Mouse (Mus musculus): ENCODE data around the gene Gadd45gip1. TPM values are rescaled to one million over a fixed set of nuclear protein-coding genes. Genes with fewer than 3 reads are reported as not detected.

Gene Gadd45gip1
- polyA plus RNA-seq, 1 experiment from 2014 or later = 43.0 TPM

DNA sequence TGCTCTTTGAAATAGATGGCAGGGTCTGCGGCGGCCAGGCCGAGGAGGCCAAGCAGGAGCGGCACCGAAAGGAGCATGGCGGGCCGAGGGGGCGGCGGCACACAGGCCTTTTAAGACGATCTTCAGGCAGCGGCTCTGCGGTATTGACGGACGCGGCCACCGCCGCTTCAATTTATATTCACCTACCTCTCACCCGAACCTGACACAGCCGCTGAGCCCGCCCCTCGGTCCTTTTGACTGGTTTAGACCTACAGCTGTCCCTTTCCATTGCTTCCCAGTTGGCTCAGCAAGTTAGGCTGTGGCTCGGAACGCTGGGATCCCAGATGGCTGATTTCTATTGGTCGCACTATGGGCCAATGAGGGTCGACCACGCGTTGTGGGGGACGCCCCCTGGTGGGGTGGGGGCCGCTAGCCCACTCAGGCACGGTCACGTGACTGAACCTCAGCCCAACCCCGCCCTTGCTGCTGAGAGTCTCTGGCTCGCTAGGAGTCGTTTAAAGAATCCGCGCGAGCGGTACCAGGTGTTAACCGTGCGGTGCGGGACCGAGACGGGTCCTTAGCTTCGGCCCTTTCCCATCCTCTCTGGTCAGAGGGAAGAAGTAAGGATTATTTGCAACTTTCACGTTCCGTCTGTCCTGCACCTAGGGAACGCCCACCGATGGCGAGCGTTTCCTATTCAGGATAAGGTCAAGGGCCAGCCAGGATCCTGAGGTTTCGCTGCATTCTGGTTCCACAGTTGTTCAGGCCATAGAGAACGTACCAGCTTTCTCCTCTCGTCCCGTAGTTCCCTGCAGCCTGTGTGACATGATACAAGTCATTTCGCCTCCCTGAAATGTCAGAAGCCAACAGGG is 15.6 kb downstream of the Gadd45gip1 start, which contains the start of gene Calr:
Gene Calr (minus strand): TSS at position 213 of the 851 bp plus-strand sequence.
- under 1% methylated on average over 55 of the region's 55 CpGs for WGBS
- peaks cover 32% of the 10 kb centered on the region for H3K36me3 ChIP-seq (replicated peaks)
- no peaks in the 10 kb centered on the region for H3K9me3 ChIP-seq
- H3K4me3 ChIP-seq (replicated peaks) = peak within 1 kb of the TSS; percentile 96
- H3K9ac ChIP-seq = peak within 1 kb of the TSS; percentile 96
- peak within 1 kb of the TSS; percentile 82 for H3K27ac ChIP-seq
- peak within 1 kb of the TSS; percentile 86 for H3K4me2 ChIP-seq
- peak; percentile 100 for ATAC-seq (ENCODE audit: low FRiP score)
- H3K4me1 ChIP-seq = peaks cover 36% of the 10 kb centered on the region
- H3K27me3 ChIP-seq = no peaks in the 10 kb centered on the region

DNA sequence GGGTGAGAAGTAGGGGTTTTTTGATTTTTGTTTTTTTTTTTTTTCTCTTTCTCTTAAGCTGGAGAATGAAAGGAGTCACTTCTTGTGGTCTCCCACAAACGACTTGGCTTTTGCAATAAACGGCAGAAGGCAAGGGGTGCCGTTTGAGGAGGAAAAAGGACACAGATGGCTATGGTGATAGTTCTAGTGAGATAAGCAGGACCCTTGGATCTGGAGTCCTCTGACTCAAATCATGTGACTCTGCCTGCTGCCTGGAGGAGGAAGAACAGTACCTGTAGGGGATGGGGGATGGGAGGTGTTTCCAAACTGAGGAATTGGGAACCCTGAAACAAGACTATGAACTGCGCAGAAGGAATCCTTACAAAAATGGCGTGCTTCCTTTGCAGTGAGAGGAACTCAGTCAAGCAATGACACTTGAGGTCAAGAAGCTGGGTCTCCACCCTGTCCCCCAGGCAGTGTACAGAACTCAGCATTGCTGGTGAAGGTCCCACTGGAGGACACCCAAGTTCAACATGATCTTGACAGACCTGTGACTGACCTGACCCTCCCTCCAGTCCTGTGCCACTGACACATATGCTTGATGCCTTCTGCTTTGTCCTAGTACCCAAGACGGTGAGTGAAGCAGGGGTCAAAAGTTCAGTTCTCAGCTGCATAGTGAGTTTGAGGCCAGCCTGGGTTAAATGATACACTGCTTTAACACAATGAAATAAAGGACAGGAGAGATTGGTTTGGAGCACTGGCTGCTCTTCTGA is 16.5 kb downstream of the Gadd45gip1 start:
- ATAC-seq (ENCODE audit: low FRiP score) = no peak
- H3K4me3 ChIP-seq (replicated peaks) = peak overlapping the region; percentile 96
- peak overlapping the region; percentile 78 for H3K27ac ChIP-seq
- 59% methylated on average over 6 of the region's 6 CpGs for WGBS
- peaks cover 23% of the 10 kb centered on the region for H3K36me3 ChIP-seq (replicated peaks)
- peak overlapping the region; percentile 70 for H3K9ac ChIP-seq
- H3K9me3 ChIP-seq = no peaks in the 10 kb centered on the region
- peak overlapping the region; percentile 64 for H3K4me2 ChIP-seq
- peaks cover 31% of the 10 kb centered on the region for H3K4me1 ChIP-seq
- no peaks in the 10 kb centered on the region for H3K27me3 ChIP-seq

- Histone ChIP-seq H3K4me2 (peak overlapping the region; percentile 86; the same call in 1 of the 2 replicates), H3K27me3 (no peaks in the 10 kb centered on the region), H3K4me3 (replicated peaks) (peak overlapping the region; percentile 67), H3K4me1 (peaks cover 20% of the 10 kb centered on the region), H3K27ac (no peak overlapping the region), H3K9ac (0 out of 2 replicates have a peak overlapping the region, but pooled peaks have one; percentile 81), H3K36me3 (replicated peaks) (peaks cover 24% of the 10 kb centered on the region), H3K9me3 (no peaks in the 10 kb centered on the region)
- ATAC-seq (ENCODE audit: low FRiP score) = peak; percentile 1; the same call in 1 of the 2 replicates
- WGBS = 92% methylated on average over 3 of the region's 3 CpGs
These were observed 25.1 kb downstream of the Gadd45gip1 start for GRCm38 (mm10) chr8:84856434-84856833.

DNA sequence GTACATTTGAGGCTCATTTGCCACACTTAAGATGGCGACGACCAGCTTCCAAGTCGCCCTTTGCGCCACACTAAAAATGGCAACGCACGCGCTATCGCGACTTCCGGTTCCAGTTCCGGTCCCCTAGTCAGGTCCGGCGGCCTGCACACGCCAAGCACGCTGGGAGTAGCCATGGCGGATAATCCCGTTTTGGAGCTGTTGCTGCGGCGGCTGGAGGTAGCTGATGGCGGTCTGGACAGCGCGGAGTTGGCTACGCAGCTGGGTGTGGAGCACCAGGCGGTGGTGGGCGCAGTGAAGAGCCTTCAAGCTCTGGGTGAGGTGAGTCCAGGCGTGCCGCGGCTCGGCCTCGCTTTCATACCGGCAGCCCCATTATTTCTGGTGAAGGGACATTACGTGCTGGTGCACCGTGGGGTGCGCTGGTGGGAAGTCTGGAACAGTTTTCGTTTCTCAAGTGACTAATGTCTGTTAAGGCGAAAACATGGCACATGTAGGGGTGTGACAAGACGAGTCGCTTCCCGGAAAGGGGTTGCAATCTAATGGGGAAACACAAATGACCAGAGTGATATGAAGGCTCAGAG is 25.6 kb downstream of the Gadd45gip1 start, which contains the start of gene Farsa:
Gene Farsa (plus strand): TSS at position 126 of the 578 bp plus-strand sequence.
- WGBS = under 1% methylated on average over 39 of the region's 39 CpGs
- ATAC-seq (ENCODE audit: low FRiP score) = peak; percentile 92
- peaks cover 20% of the 10 kb centered on the region for H3K4me1 ChIP-seq
- peak within 1 kb of the TSS; percentile 65 for H3K27ac ChIP-seq
- no peaks in the 10 kb centered on the region for H3K9me3 ChIP-seq
- H3K9ac ChIP-seq = peak within 1 kb of the TSS; percentile 81
- H3K27me3 ChIP-seq = no peaks in the 10 kb centered on the region
- peak within 1 kb of the TSS; percentile 67 for H3K4me3 ChIP-seq (replicated peaks)
- peak within 1 kb of the TSS; percentile 86 for H3K4me2 ChIP-seq
- peaks cover 29% of the 10 kb centered on the region for H3K36me3 ChIP-seq (replicated peaks)

GRCm38 (mm10) chr8:84871376-84872308 is 40.3 kb downstream of the Gadd45gip1 start, which contains the start of gene Syce2:
Syce2 (plus strand) TSS chr8:84872111.
- Histone ChIP-seq H3K9me3 (no peaks in the 10 kb centered on the region), H3K4me2 (peak within 1 kb of the TSS; percentile 82), H3K4me3 (replicated peaks) (peak within 1 kb of the TSS; percentile 44), H3K27ac (0 out of 2 replicates have a peak within 1 kb of the TSS, but pooled peaks have one; percentile 25), H3K4me1 (peaks cover 16% of the 10 kb centered on the region), H3K36me3 (replicated peaks) (peaks cover 39% of the 10 kb centered on the region), H3K9ac (peak within 1 kb of the TSS; percentile 57), H3K27me3 (peaks cover 17% of the 10 kb centered on the region)
- WGBS = 17% methylated on average over 43 of the region's 46 CpGs
- peak; percentile 64 for ATAC-seq (ENCODE audit: low FRiP score)

- Histone ChIP-seq H3K4me1 (peaks cover 17% of the 10 kb centered on the region), H3K9me3 (no peaks in the 10 kb centered on the region), H3K4me2 (peak overlapping the region; percentile 82), H3K27me3 (peaks cover 17% of the 10 kb centered on the region), H3K36me3 (replicated peaks) (peaks cover 31% of the 10 kb centered on the region), H3K27ac (no peak overlapping the region), H3K9ac (peak overlapping the region; percentile 57), H3K4me3 (replicated peaks) (peak overlapping the region; percentile 44)
- ATAC-seq (ENCODE audit: low FRiP score) = peak; percentile 72
- 3% methylated on average over 54 of the region's 54 CpGs for WGBS
These were observed 41.1 kb downstream of the Gadd45gip1 start for GRCm38 (mm10) chr8:84872309-84872965.

- no peak for ATAC-seq (ENCODE audit: low FRiP score)
- H3K27me3 ChIP-seq = peaks cover 17% of the 10 kb centered on the region
- H3K36me3 ChIP-seq (replicated peaks) = peaks cover 26% of the 10 kb centered on the region
- WGBS = 69% methylated on average over 4 of the region's 4 CpGs
- peak overlapping the region; percentile 82 for H3K4me2 ChIP-seq
- no peak overlapping the region for H3K27ac ChIP-seq
- peaks cover 21% of the 10 kb centered on the region for H3K4me1 ChIP-seq
- H3K9ac ChIP-seq = 0 out of 2 replicates have a peak overlapping the region, but pooled peaks have one; percentile 57
- H3K4me3 ChIP-seq (replicated peaks) = peak overlapping the region; percentile 44
- no peaks in the 10 kb centered on the region for H3K9me3 ChIP-seq
These were observed 41.7 kb downstream of the Gadd45gip1 start for GRCm38 (mm10) chr8:84873016-84873415.

GRCm38 (mm10) chr8:84874339-84874738 is 43.0 kb downstream of the Gadd45gip1 start:
- Histone ChIP-seq H3K36me3 (replicated peaks) (peaks cover 12% of the 10 kb centered on the region), H3K4me2 (no peak overlapping the region), H3K4me3 (replicated peaks) (no peak overlapping the region), H3K27ac (no peak overlapping the region), H3K9me3 (no peaks in the 10 kb centered on the region), H3K9ac (no peak overlapping the region), H3K27me3 (peaks cover 17% of the 10 kb centered on the region), H3K4me1 (peaks cover 21% of the 10 kb centered on the region)
- ATAC-seq (ENCODE audit: low FRiP score) = no peak
- 86% methylated on average over 3 of the region's 3 CpGs for WGBS

DNA sequence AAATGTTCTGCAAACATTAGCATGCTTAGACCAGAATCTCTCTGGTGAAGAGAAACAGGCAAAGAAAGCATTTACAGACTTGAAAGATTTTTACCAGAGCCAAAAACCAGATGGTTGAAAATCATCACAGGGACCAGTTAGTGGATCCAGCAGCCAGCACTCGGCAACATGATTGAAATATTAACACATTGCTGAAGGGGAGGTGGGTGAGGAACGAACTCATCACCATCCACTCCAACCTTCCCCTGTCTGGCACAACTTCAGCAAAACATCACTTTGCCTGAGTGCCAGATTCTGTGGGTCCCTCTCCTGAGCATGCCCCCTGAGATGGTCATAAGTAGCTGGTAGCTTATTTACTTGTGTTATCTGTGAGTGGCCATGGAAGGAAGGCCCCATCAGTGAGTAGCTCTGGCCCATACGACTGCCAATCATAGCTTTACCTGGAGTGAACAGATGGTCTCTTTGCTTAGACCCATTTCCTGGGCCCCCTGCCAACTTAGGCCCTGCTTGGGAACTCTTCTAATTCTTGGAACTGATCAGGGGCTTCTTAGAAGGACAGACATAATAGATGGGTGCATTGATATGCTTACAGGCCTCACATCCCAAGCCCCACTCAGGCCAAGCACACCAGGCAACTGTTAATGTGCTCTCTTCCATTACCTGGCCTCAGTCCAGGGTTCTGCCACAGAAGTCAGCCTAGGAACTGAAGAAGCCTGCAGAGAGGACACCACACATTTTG is 46.1 kb downstream of the Gadd45gip1 start:
- no peaks in the 10 kb centered on the region; the same call in 1 of the 2 replicates for H3K36me3 ChIP-seq (replicated peaks)
- H3K9ac ChIP-seq = no peak overlapping the region
- no peak for ATAC-seq (ENCODE audit: low FRiP score)
- H3K27me3 ChIP-seq = peaks cover 7% of the 10 kb centered on the region
- no peak overlapping the region for H3K4me2 ChIP-seq
- no peaks in the 10 kb centered on the region for H3K9me3 ChIP-seq
- H3K4me1 ChIP-seq = peaks cover 11% of the 10 kb centered on the region
- 0 out of 2 replicates have a peak overlapping the region, but pooled peaks have one; percentile 31 for H3K27ac ChIP-seq
- no peak overlapping the region for H3K4me3 ChIP-seq (replicated peaks)
- WGBS = 71% methylated on average over 3 of the region's 3 CpGs

DNA sequence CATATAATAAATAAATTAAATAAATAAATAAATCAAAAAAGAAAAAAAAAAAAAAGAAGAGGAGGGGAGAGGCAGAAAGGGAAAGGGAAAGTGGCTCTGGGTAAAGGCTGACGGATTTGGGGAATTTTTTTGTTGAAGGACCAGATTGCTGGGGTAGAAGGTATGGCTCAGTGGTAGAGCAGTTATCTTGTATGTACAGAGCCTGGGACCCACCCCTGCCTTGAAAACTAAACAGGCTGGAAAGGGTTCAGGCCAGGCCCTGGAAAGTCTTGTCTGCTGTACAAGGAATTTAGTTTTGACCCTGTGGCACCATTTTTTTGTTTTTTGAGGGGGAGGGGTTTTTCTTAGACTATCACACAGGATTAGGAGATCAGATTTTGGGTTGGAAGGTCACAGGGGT is 47.6 kb downstream of the Gadd45gip1 start:
- no peak overlapping the region for H3K4me2 ChIP-seq
- no peak overlapping the region for H3K4me3 ChIP-seq (replicated peaks)
- H3K27me3 ChIP-seq = no peaks in the 10 kb centered on the region
- H3K36me3 ChIP-seq (replicated peaks) = peaks cover 6% of the 10 kb centered on the region
- peaks cover 5% of the 10 kb centered on the region; the same call in 1 of the 2 replicates for H3K4me1 ChIP-seq
- ATAC-seq (ENCODE audit: low FRiP score) = no peak
- 85% methylated on average over 1 of the region's 1 CpGs for WGBS
- no peak overlapping the region for H3K27ac ChIP-seq
- H3K9ac ChIP-seq = no peak overlapping the region
- H3K9me3 ChIP-seq = no peaks in the 10 kb centered on the region
